Mouse (Mus musculus) heart, embryonic 14.5 days (tissue): ENCODE measurements at regions not wholly inside any gene's neighbourhood (a gene's known extent, or its start where the extent isn't known, plus 50 kb on each side); places are given as distances from the start of the nearest gene placed in this dataset.

Experiments used
- ATAC-seq: fragments of 200-750 bp; cut with Nextera tagmentation; 2 replicates; pipeline ENCODE4 v1.8.0; 2017; ENCODE audit warnings: low read depth, moderate TSS enrichment; ENCODE audit not compliant: insufficient number of reproducible peaks, insufficient read depth, low FRiP score
- H3K27ac ChIP-seq, 2 experiments: fragments of 200-500 bp in 1 of 2; fragments of 300-500 bp in 1 of 2; sonication (generic) in 1 of 2; replicated peaks in 1 of 2; 2 replicates each; pipeline ENCODE4 v1.5.1; 2012 to 2014; ENCODE audit warnings: low read depth in 2 of 2, low read length in 2 of 2, control low read depth in 1 of 2, mild to moderate bottlenecking in 1 of 2, mixed read lengths in 1 of 2; ENCODE audit not compliant: control insufficient read depth in 1 of 2, insufficient read depth in 1 of 2
- H3K27me3 ChIP-seq: fragments of 300-500 bp; sonication (generic); 2 replicates; pipeline ENCODE4 v1.6.1; 2014; ENCODE audit warnings: mild to moderate bottlenecking, low read length, control low read depth; ENCODE audit not compliant: control insufficient read depth, insufficient read depth
- H3K36me3 ChIP-seq: fragments of 300-500 bp; sonication (generic); 2 replicates; pipeline ENCODE4 v1.6.1; 2014; ENCODE audit warnings: mild to moderate bottlenecking, control low read depth, low read length, mixed read lengths; ENCODE audit not compliant: control insufficient read depth, insufficient read depth
- H3K4me1 ChIP-seq, 2 experiments: fragments of 200-500 bp in 1 of 2; fragments of 300-500 bp in 1 of 2; sonication (generic) in 1 of 2; 2 replicates each; pipeline ENCODE4 v1.6.1; 2012 to 2014; ENCODE audit warnings: low read length in 2 of 2, control low read depth in 1 of 2, mixed read lengths in 1 of 2; ENCODE audit not compliant: control insufficient read depth in 2 of 2, insufficient read depth in 2 of 2
- H3K4me2 ChIP-seq: fragments of 300-500 bp; sonication (generic); 2 replicates; pipeline ENCODE4 v1.6.1; 2014; ENCODE audit warnings: mild to moderate bottlenecking, low read length
- H3K4me3 ChIP-seq, 2 experiments: fragments of 200-500 bp in 1 of 2; fragments of 300-500 bp in 1 of 2; sonication (generic) in 1 of 2; 2 replicates each; pipeline ENCODE4 v1.5.1; 2012 to 2014; ENCODE audit warnings: low read length in 2 of 2, mild to moderate bottlenecking in 2 of 2, control low read depth in 1 of 2, low read depth in 1 of 2, moderate library complexity in 1 of 2; ENCODE audit not compliant: control insufficient read depth in 1 of 2, insufficient read depth in 1 of 2
- H3K9ac ChIP-seq: fragments of 300-500 bp; sonication (generic); 2 replicates; pipeline ENCODE4 v1.6.1; 2014; ENCODE audit warnings: mild to moderate bottlenecking, low read length
- H3K9me3 ChIP-seq: fragments of 300-500 bp; sonication (generic); 2 replicates; pipeline ENCODE4 v1.6.1; 2016; ENCODE audit warnings: low read length, control low read depth; ENCODE audit not compliant: control insufficient read depth
- WGBS: fragments of 180-500 bp; shearing (Covaris S2); extraction: QIAGEN DNeasy Blood & Tissue Kit; methylation state at CpG from one replicate; pipeline ENCODE4 v1.1.7; 2014; 5-methylcytosine and 5-hydroxymethylcytosine counted together

DNA sequence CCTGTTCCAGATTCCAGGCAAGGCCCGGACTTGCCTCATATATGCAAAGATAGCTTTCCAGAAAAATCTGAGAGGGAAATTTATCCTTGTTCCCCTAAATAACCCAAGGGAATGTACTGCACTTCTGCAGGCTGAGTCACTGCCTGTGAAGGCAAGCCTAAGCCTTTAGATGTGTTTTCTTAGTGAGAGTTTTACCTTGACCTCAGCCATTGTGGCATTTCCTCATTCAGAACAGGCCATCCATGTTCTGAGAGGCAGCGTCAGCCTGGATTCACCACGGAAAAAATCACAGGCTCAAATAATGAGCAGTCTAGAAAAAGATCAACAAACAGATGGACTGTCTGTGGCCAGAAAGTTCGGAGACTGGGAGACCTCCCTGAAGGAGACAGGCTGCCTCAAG lies 99.0 kb upstream of the Ptch1 start:
- ATAC-seq = no peak
- Histone ChIP-seq H3K4me2 (no peak overlapping the region), H3K27me3 (no peaks in the 10 kb centered on the region), H3K36me3 (no peaks in the 10 kb centered on the region), H3K4me3 (no peak overlapping the region), H3K9me3 (no peaks in the 10 kb centered on the region), H3K9ac (no peak overlapping the region), H3K27ac (no peak overlapping the region), H3K4me1 (0 out of 4 replicates have a peak, but pooled peaks cover 0 to 3% of the 10 kb centered on the region in 2 experiments)
- 55% methylated on average over 4 of the region's 4 CpGs for WGBS

DNA sequence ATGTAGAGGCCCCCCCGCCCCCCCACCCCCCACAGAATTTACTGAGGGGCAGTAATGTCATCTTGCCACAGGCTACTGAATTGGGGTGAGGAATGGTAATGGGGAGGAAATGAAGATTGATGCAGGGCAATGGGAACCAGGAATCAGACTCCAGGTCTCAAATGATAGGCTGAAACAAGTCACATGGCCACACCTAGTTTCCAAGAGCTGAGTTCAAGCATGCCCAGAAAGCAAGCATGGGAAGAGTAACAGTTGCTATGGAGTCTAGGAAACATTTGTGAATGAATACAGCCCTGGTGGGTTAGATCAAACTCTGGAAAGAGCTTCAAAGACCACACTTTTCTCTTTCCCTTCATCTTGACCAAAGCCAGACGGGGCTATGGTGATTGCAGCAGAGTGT lies 104.3 kb upstream of the Ptch1 start:
- Histone ChIP-seq H3K4me2 (no peak overlapping the region), H3K4me3 (no peak overlapping the region), H3K9me3 (no peaks in the 10 kb centered on the region), H3K27ac (no peak overlapping the region), H3K4me1 (0 out of 4 replicates have a peak, but pooled peaks cover 3% of the 10 kb centered on the region in 2 experiments), H3K36me3 (no peaks in the 10 kb centered on the region), H3K9ac (no peak overlapping the region), H3K27me3 (no peaks in the 10 kb centered on the region)
- ATAC-seq = no peak
- 63% methylated on average over 2 of the region's 2 CpGs for WGBS

DNA sequence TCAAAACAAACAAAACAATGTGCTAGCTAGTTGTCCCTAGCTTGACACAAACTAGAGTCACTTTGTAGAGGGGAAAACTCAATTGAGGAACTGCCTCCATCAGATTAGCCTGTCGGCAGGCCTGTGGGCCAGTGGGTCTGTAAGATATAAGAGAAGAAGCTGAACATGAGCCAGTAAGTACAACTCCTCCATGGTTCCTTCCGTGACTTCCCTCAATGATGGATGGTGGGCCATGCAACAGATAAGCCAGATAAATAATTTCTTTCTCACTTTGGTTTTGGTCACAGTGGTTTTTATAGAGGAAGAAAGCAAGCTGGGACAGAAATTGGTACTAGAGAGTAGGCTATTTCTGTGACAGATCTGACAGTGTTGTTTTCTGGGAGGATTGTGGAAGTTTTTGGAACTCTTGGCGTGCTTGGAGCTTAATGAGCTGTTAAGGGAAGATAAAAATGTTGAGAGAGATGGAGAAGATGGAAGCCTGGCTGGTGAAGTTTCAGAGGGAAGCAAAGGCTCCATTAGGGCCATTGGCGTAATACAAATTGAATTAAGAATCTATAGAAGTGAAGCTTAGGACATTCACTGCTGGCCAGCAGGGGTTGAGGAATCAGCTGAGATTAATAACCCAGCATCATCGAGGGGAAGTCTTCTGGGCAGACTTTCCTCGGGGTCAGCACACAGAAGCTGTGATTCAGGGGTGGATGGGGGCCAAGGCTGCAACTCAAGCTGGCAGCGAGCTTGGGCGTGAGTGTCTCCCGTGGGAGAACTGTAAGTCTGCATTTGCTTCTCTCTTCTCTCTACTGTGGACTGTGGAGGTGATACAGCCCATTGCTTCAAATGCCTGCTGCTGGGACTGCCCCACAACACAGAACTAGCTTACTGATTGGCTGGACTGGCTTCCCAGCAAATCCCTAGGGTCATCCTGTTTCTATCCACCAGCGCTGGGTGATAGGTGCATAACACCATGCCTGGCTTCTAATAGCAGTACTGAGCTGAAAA lies 105.2 kb upstream of the Ptch1 start:
- Histone ChIP-seq H3K9ac (no peak overlapping the region), H3K27ac (no peak overlapping the region), H3K36me3 (no peaks in the 10 kb centered on the region), H3K9me3 (no peaks in the 10 kb centered on the region), H3K4me2 (no peak overlapping the region), H3K4me1 (0 out of 4 replicates have a peak, but pooled peaks cover 3% of the 10 kb centered on the region in 2 experiments), H3K4me3 (no peak overlapping the region), H3K27me3 (no peaks in the 10 kb centered on the region)
- 65% methylated on average over 10 of the region's 10 CpGs for WGBS
- no peak for ATAC-seq

DNA sequence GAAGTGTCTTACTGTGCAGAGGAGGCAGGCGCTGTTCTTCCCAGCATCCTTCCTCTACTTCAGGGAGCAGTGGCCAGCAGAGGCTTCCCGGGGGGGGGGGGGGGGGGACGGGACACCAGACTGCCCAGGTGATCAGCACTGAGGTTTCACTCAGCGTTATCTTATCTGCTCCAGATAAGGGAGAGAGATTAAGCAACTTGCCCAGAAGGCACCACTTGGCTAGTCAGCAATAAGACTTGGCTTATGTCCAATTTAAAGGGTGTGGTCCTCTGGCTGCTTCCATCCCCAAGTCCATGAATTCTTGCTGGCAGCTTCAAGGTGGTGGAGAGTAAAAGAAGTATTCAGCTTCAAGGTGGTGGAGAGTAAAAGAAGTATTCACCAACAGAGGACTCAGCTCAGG lies 108.9 kb upstream of the Ptch1 start:
- Histone ChIP-seq H3K4me2 (no peak overlapping the region), H3K9ac (no peak overlapping the region), H3K27me3 (no peaks in the 10 kb centered on the region), H3K9me3 (no peaks in the 10 kb centered on the region), H3K27ac (no peak overlapping the region), H3K4me3 (no peak overlapping the region), H3K4me1 (0 out of 4 replicates have a peak, but pooled peaks cover 0 to 3% of the 10 kb centered on the region in 2 experiments), H3K36me3 (no peaks in the 10 kb centered on the region)
- no peak for ATAC-seq
- 36% methylated on average over 3 of the region's 4 CpGs for WGBS

DNA sequence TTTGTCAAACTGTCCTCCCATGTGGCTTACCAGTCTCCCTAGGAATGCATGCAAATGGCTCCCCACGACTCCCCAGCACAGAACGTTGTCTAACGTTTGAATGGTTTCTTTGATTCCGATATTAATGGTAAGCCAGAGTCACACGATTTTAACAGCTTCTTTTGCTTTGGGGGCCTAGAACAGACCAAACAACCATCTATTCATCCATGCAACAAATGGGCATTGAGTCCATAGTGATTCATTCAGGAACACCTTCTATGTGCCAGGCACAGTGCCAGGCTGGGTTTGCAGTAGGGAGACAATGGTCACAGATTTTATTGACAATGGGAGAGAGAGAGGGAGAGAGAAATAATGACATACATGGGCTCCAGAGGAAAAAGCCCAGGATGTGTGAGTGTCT lies 118.6 kb upstream of the Ptch1 start:
- no peaks in the 10 kb centered on the region for H3K27me3 ChIP-seq
- no peak overlapping the region for H3K4me3 ChIP-seq
- H3K9me3 ChIP-seq = no peaks in the 10 kb centered on the region
- H3K27ac ChIP-seq = no peak overlapping the region
- H3K4me2 ChIP-seq = no peak overlapping the region
- peaks cover 5 to 11% of the 10 kb centered on the region in 2 experiments for H3K4me1 ChIP-seq
- no peaks in the 10 kb centered on the region for H3K36me3 ChIP-seq
- WGBS = 80% methylated on average over 5 of the region's 5 CpGs
- no peak overlapping the region for H3K9ac ChIP-seq
- no peak for ATAC-seq

DNA sequence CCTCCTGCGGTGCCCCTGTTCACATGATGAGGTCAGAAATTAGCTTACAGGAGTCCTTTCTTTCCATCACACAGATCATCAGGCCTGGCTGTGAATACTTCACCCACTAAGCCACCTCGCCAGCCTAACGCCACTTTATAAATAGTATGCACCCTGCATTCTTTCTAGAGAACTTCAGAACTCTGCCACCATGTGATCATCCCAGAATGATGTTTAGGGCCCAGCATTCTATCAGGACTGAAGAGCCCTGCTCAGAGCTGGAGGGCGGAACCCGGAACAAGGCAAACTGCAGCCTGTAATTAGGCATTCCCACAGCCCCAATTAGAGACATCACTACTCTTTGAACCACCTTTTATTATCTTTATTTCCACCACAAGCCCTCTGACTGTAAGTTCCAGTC lies 120.2 kb upstream of the Ptch1 start:
- no peaks in the 10 kb centered on the region for H3K9me3 ChIP-seq
- 36% methylated on average over 5 of the region's 5 CpGs for WGBS
- peak overlapping the region; percentile 71 to 82 for H3K27ac ChIP-seq
- H3K4me3 ChIP-seq = no peak overlapping the region
- peak; percentile 55 for ATAC-seq
- H3K27me3 ChIP-seq = no peaks in the 10 kb centered on the region
- no peaks in the 10 kb centered on the region for H3K36me3 ChIP-seq
- H3K4me1 ChIP-seq = peaks cover 5 to 11% of the 10 kb centered on the region in 2 experiments
- H3K4me2 ChIP-seq = no peak overlapping the region
- H3K9ac ChIP-seq = no peak overlapping the region

DNA sequence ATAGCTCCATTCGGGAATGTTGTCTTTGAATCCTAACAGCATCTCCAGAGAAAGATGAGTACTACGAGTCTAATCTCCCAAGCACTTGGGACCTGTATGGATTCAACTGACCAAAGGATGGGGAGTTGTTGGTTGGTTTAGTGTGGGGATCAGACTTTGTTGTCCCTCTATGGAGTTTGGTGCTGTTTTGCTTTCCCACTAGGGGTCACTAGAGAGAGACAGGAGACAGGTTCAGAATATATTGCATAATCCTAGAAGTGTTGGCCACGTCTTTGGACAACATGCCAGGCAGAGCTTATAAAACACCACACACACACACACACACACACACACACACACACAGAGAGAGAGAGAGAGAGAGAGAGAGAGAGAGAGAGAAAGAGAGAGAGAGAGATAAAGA lies 118.6 kb upstream of the Ercc6l2 start:
- Histone ChIP-seq H3K4me1 (peaks cover 5 to 11% of the 10 kb centered on the region in 2 experiments), H3K4me3 (no peak overlapping the region), H3K4me2 (no peak overlapping the region), H3K27ac (no peak overlapping the region), H3K9me3 (no peaks in the 10 kb centered on the region), H3K9ac (no peak overlapping the region), H3K36me3 (no peaks in the 10 kb centered on the region), H3K27me3 (no peaks in the 10 kb centered on the region)
- no peak for ATAC-seq
- 61% methylated on average over 3 of the region's 3 CpGs for WGBS
